Comparison of ENCODE assay signal across 8 mouse cellular contexts in the genomic region with DNA sequence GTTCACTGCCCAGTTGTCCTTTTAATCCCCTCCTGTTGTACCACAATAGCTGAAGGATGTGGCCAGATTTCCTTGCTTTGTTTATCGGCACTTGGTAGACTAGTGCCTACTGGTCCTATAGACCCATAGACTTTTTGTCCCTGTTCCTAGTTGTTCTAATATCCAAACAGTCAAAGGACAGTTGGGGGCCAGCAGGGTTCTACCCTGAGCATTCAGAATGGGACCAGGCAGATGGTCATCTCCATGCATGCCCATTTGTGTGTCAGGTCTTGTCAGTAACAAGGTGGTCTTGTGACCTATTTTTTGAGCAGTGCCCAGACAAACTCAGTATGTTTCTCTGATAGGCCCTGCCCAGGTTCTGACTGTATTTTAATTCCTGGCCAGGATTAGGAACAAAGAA. TPM values are rescaled to one million over a fixed set of nuclear protein-coding genes. Genes with fewer than 3 reads are reported as not detected.
DNase-seq lines count a peak whose midpoint lies in the region; ATAC-seq and TF ChIP-seq lines count a peak whose summit lies in the region.

No protein-coding gene starts in this region.

- no peak for DNase-seq in heart, postnatal 25 days (ENCODE audit: low spot score)
- DNase-seq in ES-E14 (ENCODE audit: low read depth, low spot score), result no peak
- DNase-seq in forebrain, embryonic 14.5 days (ENCODE audit: low spot score), result no peak
- DNase-seq in liver, postnatal 0 days, result no peak
- DNase-seq in T-cell, adult 2 months (ENCODE audit: low spot score), result no peak
- DNase-seq in right cerebral cortex, adult 18-20 months, result no peak

- peak overlapping the region; percentile 72 for H3K4me3 ChIP-seq in heart, embryonic 12.5 days
- peak overlapping the region; percentile 87 to 92 for H3K4me3 ChIP-seq in ES-E14 (ENCODE audit: insufficient read depth in 1 of 2, low read depth in 1 of 2, low read length in 2 of 2, poor library complexity in 1 of 2, severe bottlenecking in 1 of 2)
- H3K4me3 ChIP-seq in forebrain, embryonic 14.5 days (ENCODE audit: low read depth, low read length), result peak overlapping the region; percentile 58
- H3K4me3 ChIP-seq in liver, postnatal 0 days (ENCODE audit: low read depth, low read length), result peak overlapping the region; percentile 81

- peaks cover 50% of the 10 kb centered on the region for H3K4me1 ChIP-seq in heart, embryonic 12.5 days (replicated peaks)
- peaks cover 0 to 19% of the 10 kb centered on the region in 2 experiments; a peak in 3 of 4 replicates for H3K4me1 ChIP-seq in ES-E14 (ENCODE audit: control insufficient read depth in 2 of 2, insufficient read depth in 2 of 2, low read length in 2 of 2, poor library complexity in 1 of 2)
- peaks cover 24% of the 10 kb centered on the region for H3K4me1 ChIP-seq in forebrain, embryonic 14.5 days (ENCODE audit: control insufficient read depth, insufficient read depth, low read length)
- H3K4me1 ChIP-seq in liver, postnatal 0 days (ENCODE audit: insufficient read depth), result peaks cover 31% of the 10 kb centered on the region

- no peak for TF ChIP-seq CTCF in liver, postnatal 0 days (IDR thresholded peaks at IDR 0.05; ENCODE audit: low read depth)

- H3K36me3 ChIP-seq in heart, embryonic 12.5 days, result peaks cover 40% of the 10 kb centered on the region
- H3K36me3 ChIP-seq in ES-E14 (ENCODE audit: control insufficient read depth, insufficient read depth, low read length, poor library complexity, severe bottlenecking), result peaks cover 21% of the 10 kb centered on the region; the same call in 1 of the 2 replicates
- peaks cover 22% of the 10 kb centered on the region for H3K36me3 ChIP-seq in forebrain, embryonic 14.5 days (ENCODE audit: control insufficient read depth, insufficient read depth, low read length)
- H3K36me3 ChIP-seq in liver, postnatal 0 days (replicated peaks; ENCODE audit: insufficient read depth, low read length), result peaks cover 31% of the 10 kb centered on the region

- H3K9me3 ChIP-seq in heart, embryonic 12.5 days (replicated peaks), result no peaks in the 10 kb centered on the region
- H3K9me3 ChIP-seq in ES-E14 (ENCODE audit: control insufficient read depth, insufficient read depth, low read depth, low read length), result no peaks in the 10 kb centered on the region
- H3K9me3 ChIP-seq in forebrain, embryonic 14.5 days (replicated peaks; ENCODE audit: control insufficient read depth, low read length), result no peaks in the 10 kb centered on the region
- H3K9me3 ChIP-seq in liver, postnatal 0 days (ENCODE audit: low read length), result no peaks in the 10 kb centered on the region

- intact Hi-C loops in heart, postnatal 25 days (cut with DNase I), result no loop called here

- no peak for ATAC-seq in heart, embryonic 12.5 days (ENCODE audit: insufficient number of reproducible peaks, low FRiP score)
- ATAC-seq in forebrain, embryonic 14.5 days, result no peak
- no peak for ATAC-seq in liver, postnatal 0 days
- no peak for ATAC-seq in activated CD4-positive, CD25-positive, alpha-beta regulatory T cell, adult 4 months

- WGBS in heart, embryonic 12.5 days, result 28% methylated on average over 1 of the region's 1 CpGs
- whole genome bisulfite sequencing in forebrain, embryonic 14.5 days, result 7% methylated on average over 1 of the region's 1 CpGs
- 42% methylated on average over 1 of the region's 1 CpGs for WGBS in liver, postnatal 0 days (ENCODE audit: insufficient replicate concordance)

- peak overlapping the region; percentile 82 for H3K4me2 ChIP-seq in heart, embryonic 12.5 days
- H3K4me2 ChIP-seq in forebrain, embryonic 14.5 days (ENCODE audit: low read length), result peak overlapping the region; percentile 78
- H3K4me2 ChIP-seq in liver, postnatal 0 days (ENCODE audit: low read depth, low read length), result peak overlapping the region; percentile 83

- in situ Hi-C loops in ES-E14 (cut with MboI; ENCODE audit: low sequenced_read_pairs in 2 of 2, unreplicated experiment in 2 of 2), result no loop called here

- H3K27ac ChIP-seq in heart, embryonic 12.5 days (ENCODE audit: poor library complexity, severe bottlenecking), result peak overlapping the region; percentile 88; the same call in 1 of the 2 replicates
- H3K27ac ChIP-seq in ES-E14 (ENCODE audit: insufficient read depth, low read depth, low read length, poor library complexity, severe bottlenecking), result no peak overlapping the region
- no peak overlapping the region for H3K27ac ChIP-seq in forebrain, embryonic 14.5 days (ENCODE audit: low read depth, low read length)
- H3K27ac ChIP-seq in liver, postnatal 0 days (ENCODE audit: low read depth), result 0 out of 2 replicates have a peak overlapping the region, but pooled peaks have one; percentile 8

- H3K27me3 ChIP-seq in heart, embryonic 12.5 days (replicated peaks), result no peaks in the 10 kb centered on the region
- H3K27me3 ChIP-seq in forebrain, embryonic 14.5 days (replicated peaks; ENCODE audit: control insufficient read depth, insufficient read depth, low read length), result peaks cover 12% of the 10 kb centered on the region
- H3K27me3 ChIP-seq in liver, postnatal 0 days (ENCODE audit: insufficient read depth, low read length), result peaks cover 25% of the 10 kb centered on the region

- H3K9ac ChIP-seq in heart, embryonic 12.5 days, result peak overlapping the region; percentile 88
- peak overlapping the region; percentile 93 for H3K9ac ChIP-seq in ES-E14 (ENCODE audit: insufficient read depth, low read depth, low read length, poor library complexity, severe bottlenecking)
- peak overlapping the region; percentile 79 for H3K9ac ChIP-seq in forebrain, embryonic 14.5 days (ENCODE audit: low read length)
- peak overlapping the region; percentile 89 for H3K9ac ChIP-seq in liver, postnatal 0 days (replicated peaks)

- TF ChIP-seq EP300 in liver, postnatal 0 days (IDR thresholded peaks at IDR 0.05; ENCODE audit: low read depth), result no peak

TF ChIP-seq in ES-E14, 5 proteins besides CTCF, POLR2A, EP300 and RAD21:
- no peak for TF ChIP-seq ZNF384 (IDR thresholded peaks at IDR 0.05; ENCODE audit: low read depth, low read length)
- TF ChIP-seq MAFK (IDR thresholded peaks at IDR 0.05; ENCODE audit: insufficient read depth, low read depth, low read length), result no peak

RNA-seq across cellular contexts. Expression of a gene that starts 0.7 kb away (rescaled TPM):
- polyA plus RNA-seq in heart, embryonic 12.5 days (2016; fragmentation: Nextera tagmentation; extraction: Ambion mirVana), result 17.8 and 19.1 TPM in 2 replicates
- 1 to 10 TPM; 5.1 to 6.0 TPM for total RNA-seq in heart, postnatal 25 days (2021)
- 30.6 and 32.3 TPM in 2 replicates for total RNA-seq in ES-E14 (2012; rRNA removed)
- 31.2 and 32.6 TPM in 2 replicates for polyA plus RNA-seq in forebrain, embryonic 14.5 days (2014; fragmentation: Nextera tagmentation; extraction: Ambion mirVana)
- polyA plus RNA-seq in liver, postnatal 0 days (2015; fragmentation: Nextera tagmentation; extraction: Ambion mirVana), result 13.5 and 14.2 TPM in 2 replicates
- 10 to 100 TPM; 34.8 to 35.0 TPM for polyA plus RNA-seq in activated CD4-positive, CD25-positive, alpha-beta regulatory T cell, adult 4 months (2017; shearing (Covaris generic))

RNA-seq across cellular contexts. Expression of a gene that starts 4.9 kb away (rescaled TPM):
- 42.5 and 47.7 TPM in 2 replicates for polyA plus RNA-seq in heart, embryonic 12.5 days (2016; fragmentation: Nextera tagmentation; extraction: Ambion mirVana)
- 10 to 100 TPM; 21.9 to 25.0 TPM for total RNA-seq in heart, postnatal 25 days (2021)
- 24.8 and 58.9 TPM in 2 replicates for total RNA-seq in ES-E14 (2012; rRNA removed)
- polyA plus RNA-seq in forebrain, embryonic 14.5 days (2014; fragmentation: Nextera tagmentation; extraction: Ambion mirVana), result 9.9 and 13.7 TPM in 2 replicates
- 4.8 and 6.4 TPM in 2 replicates for polyA plus RNA-seq in liver, postnatal 0 days (2015; fragmentation: Nextera tagmentation; extraction: Ambion mirVana)
- polyA plus RNA-seq in activated CD4-positive, CD25-positive, alpha-beta regulatory T cell, adult 4 months (2017; shearing (Covaris generic)), result under 1 TPM in 1 of 2 experiments, not detected in 1; 0.49 TPM

RNA-seq across cellular contexts. Expression of a gene that starts 21.8 kb away (rescaled TPM):
- polyA plus RNA-seq in heart, embryonic 12.5 days (2016; fragmentation: Nextera tagmentation; extraction: Ambion mirVana), result 44.4 and 45.6 TPM in 2 replicates
- total RNA-seq in heart, postnatal 25 days (2021), result 10 to 100 TPM; 11.1 to 12.4 TPM
- total RNA-seq in ES-E14 (2012; rRNA removed), result 79.5 and 85.4 TPM in 2 replicates
- polyA plus RNA-seq in forebrain, embryonic 14.5 days (2014; fragmentation: Nextera tagmentation; extraction: Ambion mirVana), result 59.8 and 67.0 TPM in 2 replicates
- 30.1 and 32.9 TPM in 2 replicates for polyA plus RNA-seq in liver, postnatal 0 days (2015; fragmentation: Nextera tagmentation; extraction: Ambion mirVana)
- polyA plus RNA-seq in activated CD4-positive, CD25-positive, alpha-beta regulatory T cell, adult 4 months (2017; shearing (Covaris generic)), result 10 to 100 TPM; 70.5 to 73.4 TPM

RNA-seq across cellular contexts. Expression of a gene that starts 27.0 kb away (rescaled TPM):
- polyA plus RNA-seq in heart, embryonic 12.5 days (2016; fragmentation: Nextera tagmentation; extraction: Ambion mirVana), result 0.18 TPM in 1 of 2 replicates, not detected in the other
- not detected for total RNA-seq in heart, postnatal 25 days (2021)
- total RNA-seq in ES-E14 (2012; rRNA removed), result 0.13 and 0.21 TPM in 2 replicates
- polyA plus RNA-seq in forebrain, embryonic 14.5 days (2014; fragmentation: Nextera tagmentation; extraction: Ambion mirVana), result not detected in 2 replicates
- polyA plus RNA-seq in liver, postnatal 0 days (2015; fragmentation: Nextera tagmentation; extraction: Ambion mirVana), result 0.05 TPM in 1 of 2 replicates, not detected in the other
- polyA plus RNA-seq in activated CD4-positive, CD25-positive, alpha-beta regulatory T cell, adult 4 months (2017; shearing (Covaris generic)), result 1 to 10 TPM; 4.5 to 7.1 TPM

RNA-seq across cellular contexts. Expression of a gene that starts 40.5 kb away (rescaled TPM):
- polyA plus RNA-seq in heart, embryonic 12.5 days (2016; fragmentation: Nextera tagmentation; extraction: Ambion mirVana), result 38.6 and 42.8 TPM in 2 replicates
- total RNA-seq in heart, postnatal 25 days (2021), result 10 to 100 TPM; 26.8 to 29.8 TPM
- 47.2 and 67.0 TPM in 2 replicates for total RNA-seq in ES-E14 (2012; rRNA removed)
- 27.9 and 28.1 TPM in 2 replicates for polyA plus RNA-seq in forebrain, embryonic 14.5 days (2014; fragmentation: Nextera tagmentation; extraction: Ambion mirVana)
- polyA plus RNA-seq in liver, postnatal 0 days (2015; fragmentation: Nextera tagmentation; extraction: Ambion mirVana), result 22.8 and 26.2 TPM in 2 replicates
- 10 to 100 TPM; 36.7 to 37.6 TPM for polyA plus RNA-seq in activated CD4-positive, CD25-positive, alpha-beta regulatory T cell, adult 4 months (2017; shearing (Covaris generic))

Comparison
In these comparisons a context has a peak if more than half of its experiments do, and no peak if none do; other contexts are left out.
1. H3K27ac ChIP-seq: peak in heart, embryonic 12.5 days (single experiment) and liver, postnatal 0 days (single experiment); none in ES-E14 (single experiment) and forebrain, embryonic 14.5 days (single experiment).
2. Peak in every context shown above with its lines, with median percentiles within 50 percentile points of each other: H3K4me2 ChIP-seq, H3K4me3 ChIP-seq and H3K9ac ChIP-seq.